Mouse (Mus musculus) C2C12 (cell line): ENCODE data around the gene Ccdc71. TPM values are rescaled to one million over a fixed set of nuclear protein-coding genes. Genes with fewer than 3 reads are reported as not detected.

ENCODE experiments used
- H3K27me3 ChIP-seq: one replicate; pipeline ENCODE4 v1.6.1; 2011; ENCODE audit not compliant: control insufficient read depth, insufficient read depth, insufficient read length
- H3K36me3 ChIP-seq: one replicate; pipeline ENCODE4 v1.6.1; 2011; ENCODE audit not compliant: control insufficient read depth, insufficient read depth
- H3K4me3 ChIP-seq: one replicate; pipeline ENCODE4 v1.5.1; 2011; ENCODE audit warnings: mild to moderate bottlenecking, control low read depth; ENCODE audit not compliant: poor library complexity, insufficient read depth, severe bottlenecking
- H3K79me2 ChIP-seq: one replicate; pipeline ENCODE4 v1.6.1; 2011; ENCODE audit not compliant: control insufficient read depth, insufficient read depth
- H3K79me3 ChIP-seq: one replicate; pipeline ENCODE4 v1.6.1; 2011; ENCODE audit warnings: low read depth, control low read depth
- H3ac ChIP-seq: one replicate; pipeline ENCODE3; 2011; ENCODE audit warnings: low read depth; ENCODE audit not compliant: control insufficient read depth, insufficient read length
- CEBPB ChIP-seq: IDR thresholded peaks from one replicate; pipeline ENCODE4 v1.6.1; 2011; ENCODE audit warnings: low read depth, mild to moderate bottlenecking, control low read depth, moderate library complexity
- CTCF ChIP-seq: IDR thresholded peaks from one replicate; pipeline ENCODE4 v1.5.1; 2011; ENCODE audit not compliant: control insufficient read depth, insufficient read depth, insufficient read length
- FOSL1 ChIP-seq: IDR thresholded peaks from one replicate; pipeline ENCODE4 v1.8.0; 2011; ENCODE audit warnings: mild to moderate bottlenecking, low read length; ENCODE audit not compliant: poor library complexity, insufficient read depth, severe bottlenecking
- MAX ChIP-seq: IDR thresholded peaks from one replicate; pipeline ENCODE4 v1.6.1; 2011; ENCODE audit warnings: mild to moderate bottlenecking, control low read depth
- MYOD1 ChIP-seq: IDR thresholded peaks from one replicate; pipeline ENCODE4 v1.6.1; 2011; ENCODE audit warnings: low read depth; ENCODE audit not compliant: control insufficient read depth, insufficient read length
- MYOG ChIP-seq: IDR thresholded peaks from one replicate; pipeline ENCODE4 v1.6.1; 2011; ENCODE audit not compliant: control insufficient read depth, insufficient read length; ENCODE audit errors: extremely low read depth
- USF1 ChIP-seq: IDR thresholded peaks from one replicate; pipeline ENCODE4 v1.6.1; 2011; ENCODE audit warnings: low read depth, mild to moderate bottlenecking, control low read depth, moderate library complexity
- polyA plus RNA-seq: library from polyadenylated mRNA; unstranded; fragments of >200 nt; fragmentation: generic; extraction: Trizol; gene quantifications from one replicate; pipeline ENCODE4 v1.2.1, GENCODE M21; 2012; ENCODE audit warnings: missing spikeins

Gene Ccdc71
- polyA plus RNA-seq, 1 experiment: 35.2 TPM

- Histone ChIP-seq H3K79me2 (no peaks in the 10 kb centered on the region), H3K27me3 (peaks cover 27% of the 10 kb centered on the region), H3K36me3 (no peaks in the 10 kb centered on the region), H3ac (no peak within 1 kb of the TSS), H3K79me3 (no peaks in the 10 kb centered on the region), H3K4me3 (no peak within 1 kb of the TSS)
- TF ChIP-seq MYOD1 (no peak), CEBPB (no peak), CTCF (no peak), USF1 (no peak), MYOG (no peak), FOSL1 (no peak), MAX (no peak)
Observed at GRCm38 (mm10) chr9:108436182-108436581, 24.1 kb upstream of the Ccdc71 start, which contains the start of gene BC048562. BC048562 (plus strand) TSS chr9:108436482.

- Histone ChIP-seq H3K79me2 (no peaks in the 10 kb centered on the region), H3K36me3 (no peaks in the 10 kb centered on the region), H3ac (no peak overlapping the region), H3K79me3 (no peaks in the 10 kb centered on the region), H3K27me3 (peaks cover 27% of the 10 kb centered on the region), H3K4me3 (no peak overlapping the region)
- TF ChIP-seq MYOG (no peak), CTCF (no peak), MAX (no peak), FOSL1 (no peak), MYOD1 (no peak), CEBPB (no peak), USF1 (no peak)
Observed at GRCm38 (mm10) chr9:108439176-108439575, 21.2 kb upstream of the Ccdc71 start.

- H3K36me3 ChIP-seq: no peaks in the 10 kb centered on the region
- TF ChIP-seq MYOD1: no peak
- no peak for TF ChIP-seq MYOG
- no peak for TF ChIP-seq CEBPB
- TF ChIP-seq USF1: no peak
- TF ChIP-seq CTCF: no peak
- no peak for TF ChIP-seq MAX
- TF ChIP-seq FOSL1: no peak
- peaks cover 34% of the 10 kb centered on the region for H3K27me3 ChIP-seq
- H3ac ChIP-seq: no peak overlapping the region
- H3K79me2 ChIP-seq: no peaks in the 10 kb centered on the region
- no peaks in the 10 kb centered on the region for H3K79me3 ChIP-seq
- H3K4me3 ChIP-seq: no peak overlapping the region
Observed at GRCm38 (mm10) chr9:108440485-108440884, 19.8 kb upstream of the Ccdc71 start.

GRCm38 (mm10) chr9:108441236-108441919 is 18.9 kb upstream of the Ccdc71 start:
- Histone ChIP-seq H3K79me3 (no peaks in the 10 kb centered on the region), H3K4me3 (no peak overlapping the region), H3K27me3 (peaks cover 32% of the 10 kb centered on the region), H3ac (no peak overlapping the region), H3K79me2 (no peaks in the 10 kb centered on the region), H3K36me3 (no peaks in the 10 kb centered on the region)
- TF ChIP-seq USF1 (no peak), FOSL1 (no peak), CTCF (no peak), MYOD1 (no peak), MAX (no peak), CEBPB (no peak), MYOG (no peak)

GRCm38 (mm10) chr9:108445125-108445524 is 15.2 kb upstream of the Ccdc71 start:
- Histone ChIP-seq H3K36me3 (no peaks in the 10 kb centered on the region), H3K79me3 (no peaks in the 10 kb centered on the region), H3K79me2 (no peaks in the 10 kb centered on the region), H3K27me3 (peaks cover 16% of the 10 kb centered on the region), H3ac (no peak overlapping the region), H3K4me3 (no peak overlapping the region)
- TF ChIP-seq CEBPB (no peak), MYOG (no peak), MAX (no peak), USF1 (no peak), MYOD1 (no peak), FOSL1 (no peak), CTCF (no peak)
